Mouse (Mus musculus) duodenum, adult 2 months (tissue): Measurements from ENCODE around the gene Zfp512b. TPM values are rescaled to one million over a fixed set of nuclear protein-coding genes. Genes with fewer than 3 reads are reported as not detected.

Experiments used
- polyA plus RNA-seq: library from polyadenylated mRNA; depleted of rRNA; stranded (reverse); fragments of >200 nt; gene quantifications from 2 replicates; pipeline ENCODE4 v1.2.3, GENCODE M21; 2012; ENCODE audit warnings: low replicate concordance; rRNA removed

Zfp512b gene
- polyA plus RNA-seq, result 7.8 and 14.6 TPM in 2 replicates

DNA sequence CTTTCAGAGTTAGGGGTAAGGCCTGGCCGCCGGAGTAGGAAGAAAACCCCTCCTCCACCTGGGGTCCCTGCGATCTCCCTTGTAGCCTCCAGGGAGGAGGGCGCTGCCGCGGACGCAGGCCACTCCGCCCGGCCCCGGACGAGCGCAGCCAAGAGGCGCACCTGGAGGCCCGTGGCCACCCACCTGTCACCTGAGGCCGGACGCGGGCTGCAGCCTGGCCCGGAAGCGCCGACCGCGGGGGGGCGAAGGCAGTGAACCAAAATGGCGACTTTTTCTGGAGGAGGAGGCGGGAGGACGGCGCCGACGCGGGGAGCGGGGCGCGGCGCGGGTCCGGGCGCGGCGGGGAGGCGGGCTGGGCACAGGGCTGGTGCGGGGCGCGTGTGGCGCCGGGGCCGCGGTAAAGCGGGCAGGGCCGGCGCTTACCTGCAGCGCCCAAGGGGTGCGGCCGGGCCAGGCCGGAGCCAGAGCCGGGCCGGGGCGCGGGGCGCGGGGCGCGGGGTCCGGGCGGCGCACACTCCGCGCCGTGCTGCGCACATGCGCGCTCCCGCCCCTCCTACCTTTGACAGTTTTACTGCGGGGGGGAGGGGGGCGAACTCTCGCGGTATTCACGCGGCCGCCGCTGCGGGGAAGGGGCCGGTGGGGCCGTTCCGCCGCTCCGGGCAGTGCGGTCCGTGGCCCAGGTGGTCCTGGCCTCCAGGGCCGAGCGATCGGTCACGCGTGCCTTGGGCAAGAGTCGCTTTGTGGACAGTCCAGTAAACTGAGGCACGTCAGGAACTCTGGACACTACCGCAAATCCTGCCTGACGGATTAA, at the start of gene Zfp512b:
Zfp512b (minus strand) TSS at position 573 of the 811 bp plus-strand sequence.

GRCm38 (mm10) chr2:181598454-181599351, 6.1 kb upstream of the Zfp512b start, which contains the start of gene Samd10:
Gene Samd10, minus strand, starts transcription at chr2:181599212.

GRCm38 (mm10) chr2:181591528-181592085, 996 bp downstream of the Zfp512b start, which contains the start of gene Prpf6:
Gene Prpf6, plus strand, starts transcription at chr2:181591868.

GRCm38 (mm10) chr2:181584411-181584942, 8.1 kb downstream of the Zfp512b start, which contains the start of gene Uckl1:
Gene Uckl1, minus strand, starts transcription at chr2:181584892.

Other genes starting within 250 kb of the Zfp512b start
- 12.9 and 14.2 TPM in 2 replicates for gene Zgpat, start 227.9 kb downstream of the Zfp512b start, polyA plus RNA-seq
- 14.4 and 16.3 TPM in 2 replicates for gene Arfrp1, start 227.4 kb downstream of the Zfp512b start, polyA plus RNA-seq
- gene Lime1, start 212.7 kb downstream of the Zfp512b start, polyA plus RNA-seq, result 79.8 and 83.0 TPM in 2 replicates
- 0.85 and 0.96 TPM in 2 replicates for gene Zbtb46, start 133.4 kb downstream of the Zfp512b start, polyA plus RNA-seq
- gene Abhd16b, start 99.6 kb downstream of the Zfp512b start, polyA plus RNA-seq, result 0.06 TPM in 1 of 2 replicates, not detected in the other
- gene Tpd52l2, start 95.7 kb downstream of the Zfp512b start, polyA plus RNA-seq, result 12.0 and 12.4 TPM in 2 replicates
- 20.8 and 23.1 TPM in 2 replicates for gene Dnajc5, start 72.3 kb downstream of the Zfp512b start, polyA plus RNA-seq
- gene Uckl1, start 7.9 kb downstream of the Zfp512b start, polyA plus RNA-seq, result 92.3 and 132 TPM in 2 replicates
- 4.1 and 4.5 TPM in 2 replicates for gene Prpf6, start 935 bp downstream of the Zfp512b start, polyA plus RNA-seq
- gene Samd10, start 6.4 kb upstream of the Zfp512b start, polyA plus RNA-seq, result 21.4 and 27.7 TPM in 2 replicates
- gene Gm29797, start 64.2 kb upstream of the Zfp512b start, polyA plus RNA-seq, result 0.63 TPM in 1 of 2 replicates, not detected in the other
- gene Sox18, start 78.8 kb upstream of the Zfp512b start, polyA plus RNA-seq, result 37.5 and 89.5 TPM in 2 replicates
- 3.5 and 3.7 TPM in 2 replicates for gene Tcea2, start 87.5 kb upstream of the Zfp512b start, polyA plus RNA-seq
- gene Rgs19, start 101.2 kb upstream of the Zfp512b start, polyA plus RNA-seq, result 17.5 and 20.7 TPM in 2 replicates
- gene Lkaaear1, start 105.6 kb upstream of the Zfp512b start, polyA plus RNA-seq, result not detected in 2 replicates
- gene Oprl1, start 122.2 kb upstream of the Zfp512b start, polyA plus RNA-seq, result 0.13 TPM in 1 of 2 replicates, not detected in the other
- 0.26 and 0.67 TPM in 2 replicates for gene Myt1, start 170.5 kb upstream of the Zfp512b start, polyA plus RNA-seq
- 5.0 and 8.6 TPM in 2 replicates for gene Pcmtd2, start 245.1 kb upstream of the Zfp512b start, polyA plus RNA-seq